Mouse (Mus musculus) mesoderm, embryonic 11.5 days (tissue): ENCODE data around the gene Grb2.

Experiments used
- DNase-seq: peaks from one replicate; pipeline ENCODE4 v3.0.0-alpha.2; 2012; ENCODE audit warnings: low read depth, low spot score

The Grb2 gene

GRCm38 (mm10) chr11:115689137-115689915, 19.1 kb downstream of the Grb2 start:
- no peak for DNase-seq

GRCm38 (mm10) chr11:115686369-115686768, 22.0 kb downstream of the Grb2 start:
- DNase-seq, result no peak

- DNase-seq, result no peak
Measured at GRCm38 (mm10) chr11:115685954-115686353, 22.4 kb downstream of the Grb2 start.

GRCm38 (mm10) chr11:115684877-115685276, 23.5 kb downstream of the Grb2 start:
- DNase-seq, result no peak

- DNase-seq, result no peak
Measured at GRCm38 (mm10) chr11:115683326-115683725, 25.1 kb downstream of the Grb2 start.

GRCm38 (mm10) chr11:115682411-115682810, 26.0 kb downstream of the Grb2 start:
- DNase-seq, result no peak

GRCm38 (mm10) chr11:115679554-115680238, 28.7 kb downstream of the Grb2 start:
- no peak for DNase-seq

GRCm38 (mm10) chr11:115678861-115679260, 29.5 kb downstream of the Grb2 start:
- no peak for DNase-seq

GRCm38 (mm10) chr11:115677511-115677910, 30.9 kb downstream of the Grb2 start:
- no peak for DNase-seq

GRCm38 (mm10) chr11:115676738-115677137, 31.7 kb downstream of the Grb2 start:
- no peak for DNase-seq

- no peak for DNase-seq
Measured at GRCm38 (mm10) chr11:115674235-115674865, 34.0 kb downstream of the Grb2 start.

GRCm38 (mm10) chr11:115673471-115674234, 34.7 kb downstream of the Grb2 start:
- no peak for DNase-seq

- no peak for DNase-seq
Measured at GRCm38 (mm10) chr11:115672226-115672987, 36.0 kb downstream of the Grb2 start.

GRCm38 (mm10) chr11:115670451-115671050, 37.8 kb downstream of the Grb2 start:
- no peak for DNase-seq

- DNase-seq, result no peak
Measured at GRCm38 (mm10) chr11:115663676-115664335, 44.6 kb downstream of the Grb2 start.

GRCm38 (mm10) chr11:115660376-115660775, 48.0 kb downstream of the Grb2 start:
- no peak for DNase-seq

GRCm38 (mm10) chr11:115658521-115658920, 49.9 kb downstream of the Grb2 start:
- no peak for DNase-seq

GRCm38 (mm10) chr11:115654128-115654527, 54.3 kb downstream of the Grb2 start:
- no peak for DNase-seq

- DNase-seq, result no peak
Measured at GRCm38 (mm10) chr11:115653194-115653593, 55.2 kb downstream of the Grb2 start.

GRCm38 (mm10) chr11:115651680-115652079, 56.7 kb downstream of the Grb2 start:
- no peak for DNase-seq
